Mouse (Mus musculus) C2C12 (cell line): ENCODE results near the gene Diaph3. TPM values are rescaled to one million over a fixed set of nuclear protein-coding genes. Genes with fewer than 3 reads are reported as not detected.
"Not testable (repeated sequence)": the region's sequence is repeated elsewhere in the genome, so short reads cannot be mapped to it uniquely, and the experiment has no call there.

ENCODE experiments used
- H3K27me3 ChIP-seq: one replicate; pipeline ENCODE4 v1.6.1; 2011; ENCODE audit not compliant: control insufficient read depth, insufficient read depth, insufficient read length
- H3K36me3 ChIP-seq: one replicate; pipeline ENCODE4 v1.6.1; 2011; ENCODE audit not compliant: control insufficient read depth, insufficient read depth
- H3K4me3 ChIP-seq: one replicate; pipeline ENCODE4 v1.5.1; 2011; ENCODE audit warnings: mild to moderate bottlenecking, control low read depth; ENCODE audit not compliant: poor library complexity, insufficient read depth, severe bottlenecking
- H3K79me2 ChIP-seq: one replicate; pipeline ENCODE4 v1.6.1; 2011; ENCODE audit not compliant: control insufficient read depth, insufficient read depth
- H3K79me3 ChIP-seq: one replicate; pipeline ENCODE4 v1.6.1; 2011; ENCODE audit warnings: low read depth, control low read depth
- H3ac ChIP-seq: one replicate; pipeline ENCODE3; 2011; ENCODE audit warnings: low read depth; ENCODE audit not compliant: control insufficient read depth, insufficient read length
- CEBPB ChIP-seq: IDR thresholded peaks from one replicate; pipeline ENCODE4 v1.6.1; 2011; ENCODE audit warnings: low read depth, mild to moderate bottlenecking, control low read depth, moderate library complexity
- CTCF ChIP-seq: IDR thresholded peaks from one replicate; pipeline ENCODE4 v1.5.1; 2011; ENCODE audit not compliant: control insufficient read depth, insufficient read depth, insufficient read length
- FOSL1 ChIP-seq: IDR thresholded peaks from one replicate; pipeline ENCODE4 v1.8.0; 2011; ENCODE audit warnings: mild to moderate bottlenecking, low read length; ENCODE audit not compliant: poor library complexity, insufficient read depth, severe bottlenecking
- MAX ChIP-seq: IDR thresholded peaks from one replicate; pipeline ENCODE4 v1.6.1; 2011; ENCODE audit warnings: mild to moderate bottlenecking, control low read depth
- MYOD1 ChIP-seq: IDR thresholded peaks from one replicate; pipeline ENCODE4 v1.6.1; 2011; ENCODE audit warnings: low read depth; ENCODE audit not compliant: control insufficient read depth, insufficient read length
- MYOG ChIP-seq: IDR thresholded peaks from one replicate; pipeline ENCODE4 v1.6.1; 2011; ENCODE audit not compliant: control insufficient read depth, insufficient read length; ENCODE audit errors: extremely low read depth
- USF1 ChIP-seq: IDR thresholded peaks from one replicate; pipeline ENCODE4 v1.6.1; 2011; ENCODE audit warnings: low read depth, mild to moderate bottlenecking, control low read depth, moderate library complexity
- polyA plus RNA-seq: library from polyadenylated mRNA; unstranded; fragments of >200 nt; fragmentation: generic; extraction: Trizol; gene quantifications from one replicate; pipeline ENCODE4 v1.2.1, GENCODE M21; 2012; ENCODE audit warnings: missing spikeins

The Diaph3 gene
- polyA plus RNA-seq, 1 experiment = 14.3 TPM

DNA sequence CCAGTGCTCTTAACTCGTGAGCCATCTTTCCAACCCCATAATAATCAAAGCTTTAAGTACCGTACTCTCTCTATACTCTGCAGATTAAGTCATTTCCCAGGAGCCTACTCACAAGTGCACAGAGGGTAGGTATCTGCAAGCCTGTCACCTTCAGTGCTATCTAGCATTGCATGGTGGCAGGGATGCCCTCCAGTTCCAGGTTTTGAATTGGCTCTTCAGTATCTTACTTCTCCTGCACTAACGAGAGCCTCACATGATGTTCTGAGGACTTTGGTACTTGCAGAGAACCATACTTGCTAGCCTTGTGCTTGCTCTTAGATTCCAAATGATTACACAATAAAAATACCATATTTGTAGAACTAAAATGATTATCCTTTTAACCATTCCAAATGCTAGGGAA lies 420.0 kb downstream of the Diaph3 start:
- TF ChIP-seq CEBPB = no peak
- no peak for TF ChIP-seq FOSL1
- no peak for TF ChIP-seq MYOD1

DNA sequence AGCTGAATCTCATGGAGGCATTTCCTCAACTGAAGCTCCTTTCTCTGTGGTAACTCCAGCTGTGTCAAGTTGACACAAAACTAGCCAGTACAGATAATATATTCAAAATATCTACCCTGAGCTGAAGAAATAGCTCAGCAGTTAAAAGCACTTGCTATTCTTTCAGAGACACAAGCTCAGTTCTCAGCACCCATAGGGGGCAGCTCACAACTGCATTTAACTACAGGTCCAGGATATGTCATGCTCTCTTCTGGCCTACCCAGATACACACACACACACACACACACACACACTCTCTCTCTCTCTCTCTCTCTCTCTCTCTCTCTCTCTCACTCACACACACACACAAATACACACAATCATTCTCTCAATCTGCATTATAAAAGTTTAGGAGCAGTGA lies 420.6 kb downstream of the Diaph3 start:
- H3K79me2 ChIP-seq = not testable (repeated sequence)

More for the DNA sequence above, 420.0 kb downstream of the Diaph3 start:
- Histone ChIP-seq H3K79me3 (no peaks in the 10 kb centered on the region), H3K4me3 (no peak overlapping the region), H3K36me3 (no peaks in the 10 kb centered on the region), H3K79me2 (no peaks in the 10 kb centered on the region), H3K27me3 (no peaks in the 10 kb centered on the region), H3ac (no peak overlapping the region)

DNA sequence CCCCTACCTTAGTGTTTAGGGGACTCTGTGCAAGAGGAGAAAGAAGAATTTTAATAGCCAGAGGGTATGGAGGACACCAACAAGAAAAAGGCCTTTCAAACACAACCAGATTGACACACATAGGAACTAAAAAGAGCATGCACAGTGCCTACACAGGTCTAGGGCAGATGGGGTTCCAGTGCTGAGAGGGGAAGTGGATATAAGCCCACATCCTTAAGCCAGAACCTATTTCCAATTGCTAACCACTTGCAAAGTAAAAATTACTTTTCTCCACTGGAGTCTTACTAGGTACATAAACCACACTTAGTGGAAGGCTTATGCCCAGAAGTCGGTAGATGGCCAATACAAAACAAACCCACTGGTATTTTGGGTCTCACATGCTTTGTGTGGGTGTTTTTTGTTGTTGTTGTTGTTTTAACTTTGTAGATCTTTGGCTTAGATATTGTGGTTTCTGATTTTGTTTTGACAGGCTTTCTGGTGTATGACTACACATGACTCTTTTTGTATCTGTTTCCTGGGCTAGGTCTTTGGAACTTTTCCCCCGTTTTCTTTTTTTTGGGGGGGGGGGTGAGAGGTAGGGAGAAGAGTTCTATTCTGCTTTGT lies 426.8 kb downstream of the Diaph3 start:
- H3K4me3 ChIP-seq = no peak overlapping the region
- no peak overlapping the region for H3ac ChIP-seq
- H3K79me3 ChIP-seq = no peaks in the 10 kb centered on the region
- no peaks in the 10 kb centered on the region for H3K36me3 ChIP-seq
- no peaks in the 10 kb centered on the region for H3K27me3 ChIP-seq
- H3K79me2 ChIP-seq = no peaks in the 10 kb centered on the region
- TF ChIP-seq MYOD1 = no peak

More for the DNA sequence above, 420.6 kb downstream of the Diaph3 start:
- not testable (repeated sequence) for H3K79me3 ChIP-seq, H3K4me3 ChIP-seq, H3ac ChIP-seq, H3K36me3 ChIP-seq, H3K27me3 ChIP-seq

DNA sequence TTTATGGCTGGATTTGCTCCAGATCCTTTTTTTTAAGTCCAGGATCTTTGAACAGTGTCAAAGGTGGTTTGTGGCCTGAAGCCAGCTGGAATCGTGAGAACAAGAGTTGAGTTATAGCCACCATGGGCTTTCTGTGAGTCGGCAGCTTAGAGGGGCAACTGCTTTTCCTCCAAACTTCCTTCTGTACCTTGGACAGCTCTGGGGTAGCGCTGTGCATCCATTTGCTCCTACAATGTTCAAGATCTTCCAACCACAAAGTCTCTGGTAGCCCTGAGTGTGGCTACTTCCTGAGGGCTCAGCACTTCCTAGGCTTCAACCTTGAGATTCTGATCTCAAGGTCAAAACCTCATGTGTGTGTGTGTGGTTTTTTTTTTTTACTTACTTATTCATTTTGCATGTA lies 437.0 kb downstream of the Diaph3 start:
- H3K36me3 ChIP-seq = no peaks in the 10 kb centered on the region
- no peak overlapping the region for H3K4me3 ChIP-seq
- no peaks in the 10 kb centered on the region for H3K79me2 ChIP-seq
- H3ac ChIP-seq = no peak overlapping the region
- TF ChIP-seq FOSL1 = no peak
- no peak for TF ChIP-seq MYOD1
- no peak for TF ChIP-seq USF1
- no peak for TF ChIP-seq MYOG
- no peak for TF ChIP-seq CTCF
- no peak for TF ChIP-seq CEBPB
- TF ChIP-seq MAX = no peak
- H3K79me3 ChIP-seq = no peaks in the 10 kb centered on the region
- H3K27me3 ChIP-seq = no peaks in the 10 kb centered on the region

DNA sequence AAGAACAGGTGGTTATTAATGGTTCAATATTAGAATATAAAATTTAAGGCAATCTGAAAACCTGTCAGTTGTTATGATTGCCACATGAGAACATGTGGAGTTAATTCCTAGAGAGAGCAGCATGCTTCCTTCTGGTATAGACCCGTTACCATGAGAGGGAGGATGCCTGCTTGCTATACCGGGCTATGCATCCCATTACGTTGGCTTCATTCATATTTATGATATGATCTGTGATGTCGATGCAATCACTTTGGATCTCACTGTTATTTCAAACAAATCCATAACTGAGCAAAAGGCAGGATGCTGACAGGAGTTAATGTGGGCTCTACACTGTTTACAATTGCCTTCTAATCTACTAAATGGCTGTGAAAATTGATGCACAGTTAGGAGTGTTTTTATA lies 439.9 kb downstream of the Diaph3 start:
- Histone ChIP-seq H3K4me3 (no peak overlapping the region), H3K27me3 (no peaks in the 10 kb centered on the region)
- TF ChIP-seq CEBPB = no peak

DNA sequence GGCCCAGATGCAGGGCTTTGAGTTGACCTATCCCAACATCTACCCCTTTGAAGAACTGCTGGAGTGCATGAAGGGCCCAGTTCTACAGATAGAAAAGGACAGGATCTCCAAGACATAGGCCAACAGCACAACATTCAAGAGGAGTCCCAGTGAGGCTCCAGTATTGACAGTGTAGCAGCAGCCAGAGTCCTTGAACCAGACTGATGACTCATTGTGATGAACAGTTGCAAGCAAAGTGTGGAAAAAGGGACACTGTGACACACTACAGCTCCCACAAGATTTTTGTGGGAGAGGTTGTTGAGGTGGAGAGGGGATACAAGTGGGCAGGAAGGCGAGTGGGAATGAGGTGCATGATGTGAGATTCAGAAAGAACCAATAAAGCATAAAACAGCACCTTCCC lies 443.1 kb downstream of the Diaph3 start:
- no peaks in the 10 kb centered on the region for H3K36me3 ChIP-seq
- H3K79me3 ChIP-seq = no peaks in the 10 kb centered on the region
- no peak for TF ChIP-seq FOSL1
- no peak for TF ChIP-seq MYOG
- TF ChIP-seq MAX = no peak
- no peak for TF ChIP-seq CEBPB
- TF ChIP-seq CTCF = no peak
- TF ChIP-seq MYOD1 = no peak
- TF ChIP-seq USF1 = no peak
- no peaks in the 10 kb centered on the region for H3K27me3 ChIP-seq
- H3ac ChIP-seq = no peak overlapping the region
- no peaks in the 10 kb centered on the region for H3K79me2 ChIP-seq
- H3K4me3 ChIP-seq = no peak overlapping the region

More for the DNA sequence above, 439.9 kb downstream of the Diaph3 start:
- H3K79me3 ChIP-seq = no peaks in the 10 kb centered on the region
- no peak overlapping the region for H3ac ChIP-seq
- no peaks in the 10 kb centered on the region for H3K36me3 ChIP-seq
- no peaks in the 10 kb centered on the region for H3K79me2 ChIP-seq

DNA sequence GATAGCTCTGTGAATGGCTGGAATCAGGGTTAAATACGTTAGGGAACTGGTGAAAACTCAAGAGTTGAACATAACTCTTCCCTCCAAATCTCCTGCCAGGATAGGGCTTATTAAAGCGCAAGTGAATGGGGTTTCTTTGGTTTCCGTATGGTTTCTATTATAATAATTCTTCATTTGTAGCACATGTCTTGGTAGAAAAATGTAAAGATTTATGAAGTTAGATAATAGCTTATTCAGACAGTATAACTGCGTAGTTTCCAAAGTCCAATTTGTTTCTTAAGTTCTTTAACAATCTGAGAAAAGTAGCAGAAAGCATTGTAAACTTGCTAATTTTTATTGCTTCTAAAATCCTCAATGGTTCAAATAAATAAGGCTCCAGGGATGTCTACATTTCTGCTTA lies 448.3 kb downstream of the Diaph3 start:
- Histone ChIP-seq H3K4me3 (no peak overlapping the region), H3K27me3 (no peaks in the 10 kb centered on the region), H3K79me3 (no peaks in the 10 kb centered on the region), H3K79me2 (no peaks in the 10 kb centered on the region), H3ac (no peak overlapping the region), H3K36me3 (no peaks in the 10 kb centered on the region)
- no peak for TF ChIP-seq MAX
- TF ChIP-seq USF1 = no peak
- TF ChIP-seq CEBPB = no peak
- TF ChIP-seq CTCF = no peak
- no peak for TF ChIP-seq MYOD1
- TF ChIP-seq FOSL1 = no peak
- no peak for TF ChIP-seq MYOG
